Mouse (Mus musculus) embryo, embryonic 10.5 days (tissue): Measurements from ENCODE around the gene Ncor1.
A peak's percentile ranks its signal among the peaks of the same experiment; 100 is the strongest.
"Not testable (repeated sequence)": the region's sequence is repeated elsewhere in the genome, so short reads cannot be mapped to it uniquely, and the experiment has no call there.

ENCODE experiments used
- DNase-seq: peaks from one replicate; pipeline ENCODE4 v3.0.0-alpha.2; 2015; ENCODE audit warnings: low spot score

Gene Ncor1

DNA sequence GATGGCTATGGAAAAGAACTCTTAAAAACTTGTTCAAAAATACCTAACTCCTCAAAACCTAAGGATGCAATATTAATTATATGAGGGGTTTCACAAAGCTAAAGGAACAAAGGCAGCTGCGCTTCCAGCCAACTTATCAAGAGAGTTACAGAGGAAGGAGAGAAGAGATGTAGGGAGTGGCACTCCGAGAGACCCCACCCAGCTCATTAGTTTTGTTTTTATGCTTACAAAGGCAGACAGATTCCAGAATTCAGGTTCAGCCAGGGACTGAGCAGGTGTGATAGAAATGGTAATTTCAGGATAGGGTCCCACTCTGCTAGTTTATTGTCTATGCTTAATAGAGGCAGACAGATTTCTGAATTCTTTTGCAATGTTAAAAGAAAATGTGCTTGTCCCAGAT lies 103.1 kb downstream of the Ncor1 start:
- no peak for DNase-seq

DNA sequence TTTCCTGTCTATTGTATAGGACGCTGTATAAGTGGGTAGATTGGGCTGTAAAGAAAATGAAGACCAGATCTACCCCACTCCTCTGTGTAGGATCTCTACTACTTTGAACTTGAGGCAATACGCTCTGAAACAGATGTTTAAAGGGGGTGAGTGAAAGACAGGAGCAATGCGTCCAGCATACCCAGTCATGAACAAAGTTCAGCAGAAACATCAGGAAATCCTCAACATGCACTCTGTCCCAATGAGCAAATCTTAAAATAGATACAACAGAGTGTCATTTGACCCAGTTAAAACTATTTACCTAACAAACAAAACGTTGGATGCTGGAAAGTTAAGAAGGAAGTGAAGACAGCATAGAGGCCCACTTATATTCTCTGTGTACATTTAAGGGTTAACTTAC lies 106.4 kb downstream of the Ncor1 start:
- DNase-seq = no peak

DNA sequence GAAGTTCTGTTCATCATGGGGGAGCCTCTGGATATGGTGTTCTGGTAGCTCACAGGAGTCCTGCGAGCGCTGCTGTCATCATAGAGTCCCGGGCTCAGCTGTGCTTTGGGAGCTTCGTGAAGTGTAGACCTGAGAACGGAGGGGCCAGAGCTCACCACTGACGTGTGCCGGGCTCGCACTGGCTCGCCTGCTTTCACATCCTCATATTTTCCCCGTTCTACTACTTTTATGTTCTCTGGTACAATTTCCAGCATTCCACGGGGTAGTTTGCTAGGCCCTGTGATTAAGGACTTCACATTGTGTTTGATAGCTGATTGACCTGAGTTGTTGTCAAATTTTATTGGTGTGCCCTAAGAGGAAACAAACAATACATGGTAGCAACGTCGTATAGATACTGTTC lies 115.3 kb downstream of the Ncor1 start:
- no peak for DNase-seq

DNA sequence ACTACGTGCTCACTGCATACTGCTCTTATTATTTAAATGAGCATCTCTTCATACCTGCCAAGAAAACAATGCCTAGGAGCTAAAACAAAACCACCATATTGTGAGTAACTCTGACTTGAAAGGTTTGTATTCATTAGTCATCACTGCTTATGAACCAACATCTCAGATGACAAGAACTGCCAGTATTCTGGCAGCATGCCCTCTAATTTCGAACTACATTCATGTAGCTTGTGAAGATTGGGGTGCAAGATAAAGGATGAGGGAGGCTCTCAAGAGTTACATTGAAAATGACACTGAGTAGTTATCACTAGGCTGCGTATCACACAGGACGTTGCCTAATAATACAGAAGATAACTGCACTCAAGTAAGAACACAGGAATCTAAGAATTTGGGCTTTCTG lies 126.1 kb downstream of the Ncor1 start:
- no peak for DNase-seq

DNA sequence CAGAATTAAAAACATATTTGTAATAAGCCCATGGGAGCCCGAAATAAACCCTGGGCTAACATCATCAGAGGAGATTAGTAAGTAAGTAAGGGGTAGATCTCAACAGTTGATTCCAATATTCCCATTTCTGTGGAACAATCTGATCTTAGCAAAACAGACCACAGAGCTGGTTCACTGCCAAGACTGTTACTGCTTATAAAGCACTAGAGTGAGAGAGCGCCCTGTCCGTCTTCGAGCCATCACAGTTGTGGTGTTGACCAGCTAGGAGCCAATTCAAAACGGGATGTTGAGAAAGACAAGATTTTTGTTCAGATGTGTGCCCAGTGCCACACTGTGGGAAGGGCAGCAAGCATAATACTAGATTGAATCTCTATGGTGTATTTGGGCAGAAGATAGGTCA lies 127.2 kb downstream of the Ncor1 start:
- DNase-seq = no peak

DNA sequence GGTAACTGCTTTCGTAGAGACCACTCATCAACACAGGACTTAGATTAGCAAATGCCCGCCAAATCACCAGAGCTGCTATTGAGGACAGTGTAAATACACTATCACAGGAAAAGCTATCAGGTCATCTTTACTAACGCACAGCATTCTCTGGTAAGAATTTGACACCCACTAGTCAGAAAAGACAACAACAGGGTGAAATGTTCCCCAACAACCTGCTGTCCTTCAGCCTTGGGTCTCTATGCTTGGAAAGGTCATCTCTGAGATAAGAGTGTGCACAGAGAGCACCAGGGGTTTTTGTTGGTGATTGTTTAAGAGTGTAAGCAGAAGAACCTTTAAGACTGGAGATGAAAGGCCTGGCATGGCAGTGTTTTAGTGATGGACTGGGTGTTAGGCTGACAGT lies 134.7 kb downstream of the Ncor1 start:
- no peak for DNase-seq

DNA sequence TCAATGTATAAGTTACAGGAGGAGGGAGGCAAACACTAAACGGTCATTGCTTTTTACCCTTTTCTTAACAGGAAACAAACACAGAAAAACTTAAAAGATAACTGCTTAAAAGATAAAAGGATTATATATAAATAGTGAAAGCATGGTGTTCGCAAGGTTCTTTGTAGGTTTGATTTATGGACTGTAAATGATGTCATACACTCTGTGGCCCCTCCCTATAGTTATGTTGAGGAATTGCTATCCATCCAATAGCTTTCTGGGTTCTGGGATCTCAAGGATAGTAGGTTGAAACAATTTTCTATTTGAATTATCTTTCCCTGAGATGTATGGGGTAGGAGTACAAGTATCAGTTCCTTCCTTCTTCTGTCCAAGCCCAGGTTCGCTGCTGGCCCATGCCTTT lies 138.2 kb downstream of the Ncor1 start:
- no peak for DNase-seq

DNA sequence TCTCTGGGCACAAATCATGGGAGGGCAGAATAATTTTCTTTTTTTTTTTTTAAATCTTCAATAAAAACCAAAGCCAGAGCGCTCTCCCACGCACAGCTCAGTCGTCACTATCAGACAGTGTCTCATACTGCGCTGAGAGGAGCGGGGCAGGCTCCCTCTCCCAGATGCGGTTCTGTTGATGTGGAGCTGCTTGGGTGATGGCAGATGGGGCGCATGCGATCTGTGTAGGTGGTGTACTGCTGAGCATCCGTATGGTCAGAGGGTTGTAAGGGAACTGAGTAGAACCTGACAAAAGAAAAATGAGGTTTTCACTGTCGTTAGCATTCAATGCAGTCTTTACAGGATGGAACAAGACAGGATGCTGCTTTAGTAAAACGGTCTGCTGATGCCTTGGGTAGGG lies 140.6 kb downstream of the Ncor1 start:
- no peak for DNase-seq

DNA sequence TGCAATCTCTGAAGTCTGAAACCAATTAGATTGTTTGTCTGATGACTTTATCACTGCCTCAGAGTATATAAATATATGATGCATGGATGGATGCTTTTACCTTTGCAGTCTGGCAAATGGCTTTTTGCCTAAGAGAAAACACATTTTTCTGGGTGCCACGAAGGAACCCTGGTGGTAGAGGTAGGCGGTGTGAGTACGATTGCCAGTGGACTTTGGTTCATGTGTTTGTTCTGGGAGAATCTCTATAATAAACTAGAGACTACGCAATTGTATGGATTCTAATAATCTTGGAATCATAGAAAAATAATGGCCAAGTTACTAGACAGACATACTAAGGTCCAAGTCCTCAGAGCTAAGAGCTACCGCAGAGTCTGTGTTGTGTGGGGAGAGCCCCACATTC lies 143.4 kb downstream of the Ncor1 start:
- no peak for DNase-seq

DNA sequence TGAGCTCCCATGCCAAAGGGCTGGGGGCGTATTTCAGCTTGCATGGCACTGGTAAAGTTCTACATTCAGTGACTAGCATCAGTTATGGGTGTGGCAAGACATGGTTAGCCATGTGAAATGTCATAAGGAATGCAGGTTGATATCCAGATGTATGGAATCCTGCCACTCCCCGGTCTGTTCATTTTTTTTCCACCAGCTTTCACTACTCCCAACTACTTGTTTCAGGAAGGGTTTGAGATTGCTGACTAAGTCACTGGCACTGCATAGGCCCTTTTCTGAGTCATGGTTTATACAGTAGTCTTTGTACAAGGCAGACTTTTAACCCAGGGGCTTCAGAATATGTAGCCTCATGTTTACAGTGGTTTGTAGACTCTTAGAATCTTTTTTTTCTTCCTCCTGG lies 149.0 kb downstream of the Ncor1 start:
- no peak for DNase-seq

DNA sequence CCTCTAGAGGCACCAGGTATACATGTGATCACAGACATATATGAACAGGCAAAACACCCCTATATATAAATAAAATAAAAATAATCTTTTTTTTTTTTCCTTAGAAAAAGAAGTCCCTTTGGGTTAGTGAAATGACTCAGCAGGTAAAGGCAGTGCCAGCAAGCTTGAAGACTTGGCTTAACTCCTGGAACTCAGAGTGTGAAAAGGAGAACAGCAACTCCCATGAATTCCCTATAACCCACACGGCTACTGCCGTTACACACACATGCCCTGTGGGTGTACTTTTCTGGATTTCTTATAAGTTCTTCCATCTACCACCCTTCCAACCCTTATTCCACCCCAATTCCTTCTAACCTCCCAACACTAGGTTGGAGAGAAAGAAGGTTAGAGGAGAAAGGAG lies 152.5 kb downstream of the Ncor1 start:
- DNase-seq = no peak

DNA sequence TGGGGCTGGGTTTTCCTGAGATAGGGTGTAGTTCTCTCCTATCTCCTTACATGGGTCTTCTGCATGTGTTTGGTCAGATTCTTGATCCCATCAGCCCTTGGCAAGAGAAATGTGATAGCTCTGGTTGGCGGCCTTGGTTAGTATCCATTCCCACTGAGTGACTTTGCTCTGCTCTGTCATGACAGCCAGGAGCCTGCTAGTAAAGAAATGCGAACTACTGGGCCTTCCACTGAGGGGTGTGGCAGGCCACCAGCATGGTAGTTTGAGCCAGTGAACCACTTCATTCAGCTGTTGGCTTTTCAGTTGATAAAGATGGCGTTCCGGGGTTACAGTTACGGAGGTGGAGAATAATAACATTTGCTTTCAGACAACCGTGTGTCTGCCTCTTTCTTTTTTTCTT lies 159.5 kb downstream of the Ncor1 start:
- DNase-seq = no peak

DNA sequence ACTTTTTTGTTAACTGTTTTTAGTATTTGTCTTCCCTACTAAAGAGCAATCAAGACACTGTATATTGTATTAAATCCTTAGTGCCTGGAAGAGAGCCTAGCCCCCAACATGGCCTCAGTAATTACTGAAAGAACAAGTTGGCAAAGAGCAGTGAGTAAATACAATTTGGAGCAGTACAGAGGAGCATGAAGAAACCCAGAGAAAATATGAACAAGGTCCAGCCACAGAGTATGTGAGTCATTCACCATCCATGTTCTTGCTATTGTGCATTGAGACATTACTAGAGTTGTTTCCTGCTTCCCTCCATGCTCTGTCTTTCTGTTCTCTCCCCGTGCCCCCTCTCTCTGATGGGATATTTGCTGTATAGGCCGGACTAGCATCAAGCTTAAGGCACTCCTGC lies 164.2 kb downstream of the Ncor1 start:
- DNase-seq = no peak

DNA sequence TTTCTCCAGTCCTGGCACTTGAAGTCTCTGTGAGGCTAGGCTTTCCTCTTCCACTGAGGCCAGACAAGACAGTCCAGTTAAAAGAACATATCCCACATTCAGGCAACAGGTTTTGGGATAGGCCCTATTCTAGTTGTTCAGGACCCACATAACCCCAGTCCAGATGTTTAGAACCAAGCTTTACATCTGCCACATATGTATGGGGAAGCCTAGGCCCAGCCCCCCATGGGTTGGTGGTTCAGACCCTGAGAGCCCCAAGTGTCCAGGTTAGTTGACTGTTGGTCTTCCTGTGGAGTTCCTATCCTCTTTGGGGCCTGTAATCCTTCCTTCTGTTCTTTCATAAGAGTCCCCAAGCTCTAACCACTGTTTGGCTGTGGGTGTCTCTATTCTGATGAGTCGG lies 170.6 kb downstream of the Ncor1 start:
- DNase-seq = no peak

DNA sequence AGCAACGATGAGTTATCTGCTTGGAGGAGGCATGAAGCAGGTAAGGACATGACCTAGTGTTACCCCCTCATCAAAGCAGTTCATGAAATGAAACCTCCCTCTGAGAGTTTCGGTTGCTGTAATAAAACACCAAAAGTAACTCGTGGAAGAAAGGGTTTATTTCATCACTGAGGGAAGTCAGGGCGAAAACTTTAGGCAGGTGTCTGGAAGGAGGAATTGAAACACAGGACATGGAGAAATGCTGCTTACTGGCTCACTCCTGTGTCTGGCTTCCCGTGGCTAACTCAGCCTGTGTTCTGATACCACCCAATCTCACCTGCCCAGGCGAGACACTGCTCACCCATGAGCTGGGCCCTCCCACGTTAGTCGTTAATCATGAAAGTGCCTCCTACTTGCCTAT lies 173.3 kb downstream of the Ncor1 start:
- DNase-seq = no peak

DNA sequence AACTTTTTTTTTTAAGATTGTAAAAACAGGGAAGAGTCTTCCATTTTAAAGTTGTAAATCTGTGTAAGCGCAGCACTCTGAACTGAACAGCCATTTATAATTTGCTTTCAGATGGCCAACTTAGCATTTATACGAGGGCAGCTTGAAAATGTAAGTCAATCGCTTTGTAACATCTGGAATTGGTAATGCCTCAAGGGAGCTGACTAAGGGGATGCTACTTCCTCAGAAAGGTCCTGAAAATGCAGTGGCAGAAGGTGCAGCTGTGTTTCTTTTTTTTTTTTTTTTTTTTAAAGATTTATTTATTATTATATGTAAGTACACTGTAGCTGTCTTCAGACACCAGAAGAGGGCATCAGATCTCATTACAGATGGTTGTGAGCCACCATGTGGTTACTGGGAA lies 174.3 kb downstream of the Ncor1 start:
- DNase-seq = not testable (repeated sequence)

DNA sequence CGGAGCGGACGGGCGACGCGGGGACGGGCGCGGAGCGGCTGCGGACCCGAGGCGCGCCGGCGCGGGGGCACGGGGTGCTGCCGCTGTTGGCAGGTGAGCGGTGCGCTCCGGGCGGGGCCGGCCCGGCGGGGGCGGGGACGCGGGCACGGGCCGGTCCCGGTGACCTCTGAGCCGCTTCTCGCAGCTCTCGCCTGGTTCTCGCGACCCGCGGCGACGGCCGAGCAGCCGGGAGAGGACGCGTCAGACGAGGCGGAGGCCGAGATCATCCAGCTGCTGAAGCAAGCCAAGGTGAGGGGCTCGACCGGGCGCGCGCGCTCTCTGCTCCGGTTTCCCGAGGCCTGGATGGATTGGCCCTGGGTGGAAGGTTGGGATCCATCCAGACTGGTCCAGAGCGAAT lies 176.7 kb downstream of the Ncor1 start:
- DNase-seq = peak; percentile 65

DNA sequence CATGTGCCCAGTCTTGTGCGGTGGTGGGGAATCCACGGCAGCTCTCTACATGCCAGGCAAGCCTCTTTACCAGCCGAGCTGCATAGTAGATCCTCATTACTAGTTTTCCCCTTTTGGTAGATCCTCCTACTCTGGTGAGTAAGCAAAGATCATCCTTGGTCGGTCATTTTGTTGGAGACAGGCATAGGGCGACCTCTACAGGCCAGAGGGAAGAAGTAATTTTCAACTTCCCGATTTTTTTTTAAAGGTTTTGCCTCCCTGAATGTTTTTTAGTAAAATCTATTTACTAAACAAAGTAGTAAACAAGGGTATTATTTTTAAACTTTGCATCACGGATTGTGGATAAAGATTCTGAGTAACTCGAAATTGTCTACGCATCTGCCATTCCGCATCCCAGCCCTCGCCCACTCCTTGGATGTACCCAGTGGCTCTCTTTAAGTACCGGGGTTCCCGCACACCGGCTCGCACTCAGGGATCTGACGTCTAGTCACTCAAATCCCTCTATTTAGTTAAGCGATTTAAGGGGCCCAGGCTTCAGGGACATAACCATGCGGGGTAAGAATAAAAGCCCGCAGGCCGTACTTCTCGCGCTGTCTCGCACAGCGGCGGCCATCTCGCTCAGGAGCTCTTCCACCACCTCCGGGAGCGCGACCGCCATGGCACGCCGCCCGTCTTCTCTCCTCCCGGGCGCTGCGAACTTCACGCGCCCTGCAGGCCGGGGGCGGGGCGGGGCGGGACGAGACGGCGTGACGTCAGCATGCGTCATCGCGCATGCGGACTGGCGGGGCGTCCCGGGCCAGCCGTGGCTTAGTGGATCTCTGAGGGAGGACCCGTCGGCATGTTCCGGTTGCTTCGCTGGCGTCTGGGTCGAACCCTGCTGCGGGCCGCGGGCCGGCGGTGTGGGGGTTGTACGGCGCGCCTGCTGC lies 177.4 kb downstream of the Ncor1 start, which contains the start of the genes Zswim7 and Ttc19:
Gene Zswim7 (minus strand): TSS at position 701 of the 926 bp plus-strand sequence.
Gene Ttc19 (plus strand): TSS at position 799 of the 926 bp plus-strand sequence.
- DNase-seq = peak; percentile 93

DNA sequence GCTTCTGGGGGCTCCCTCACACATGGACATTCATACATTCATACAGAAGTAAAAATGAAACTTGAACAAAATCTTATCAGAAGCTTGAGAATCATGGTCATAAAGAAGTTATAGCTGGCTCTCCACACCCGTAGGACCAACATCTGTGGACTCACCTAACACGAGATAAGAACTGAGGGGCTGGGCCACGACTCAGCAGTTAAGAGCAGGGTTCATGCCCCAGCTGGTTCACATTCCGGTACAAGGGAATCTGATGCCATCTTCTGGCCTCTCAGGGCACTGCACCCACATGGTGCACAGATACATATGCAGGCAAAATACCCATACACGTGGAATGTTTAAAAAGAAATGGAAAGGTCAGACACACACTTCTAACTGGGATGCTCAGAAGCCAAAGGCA lies 180.3 kb downstream of the Ncor1 start:
- DNase-seq = peak; percentile 85

DNA sequence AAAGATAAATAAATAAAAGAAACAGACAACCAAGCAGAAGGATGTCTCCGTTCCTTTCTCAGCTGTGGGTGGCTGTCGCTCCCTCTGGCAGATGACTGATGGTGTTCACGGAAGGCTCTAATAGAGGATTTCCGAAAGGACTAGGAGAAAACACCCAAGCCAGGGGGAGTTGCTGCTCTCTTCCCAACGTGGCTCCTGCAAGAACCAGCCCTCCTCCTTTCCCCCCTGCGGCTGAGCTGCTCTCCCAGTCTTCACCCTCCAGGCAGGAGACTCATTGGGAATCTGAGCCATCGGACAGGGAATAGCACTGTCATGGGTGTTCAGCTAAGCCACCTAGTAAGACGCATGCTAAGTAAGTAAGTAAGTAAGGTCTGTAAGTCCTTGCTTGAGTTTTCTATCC lies 181.3 kb downstream of the Ncor1 start:
- DNase-seq = no peak

DNA sequence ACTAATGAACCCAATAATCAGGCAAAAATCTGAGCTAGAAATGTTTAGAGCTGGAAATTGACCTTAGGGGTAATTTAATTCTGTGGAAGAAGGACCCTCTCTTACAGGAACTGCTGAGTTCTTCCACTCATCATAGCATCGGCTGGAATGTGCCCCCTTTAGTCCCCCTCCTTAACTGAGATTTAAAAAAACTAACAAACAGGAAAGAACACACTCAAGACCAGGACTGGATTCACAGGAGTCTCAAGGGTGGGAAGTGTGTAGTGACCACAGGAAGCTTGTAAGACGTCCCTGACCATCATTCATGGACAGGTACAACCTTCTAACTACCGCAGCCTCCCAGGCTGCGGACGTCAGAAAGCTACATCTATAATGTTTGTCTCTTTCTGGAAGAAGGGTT lies 187.5 kb downstream of the Ncor1 start:
- DNase-seq = no peak

DNA sequence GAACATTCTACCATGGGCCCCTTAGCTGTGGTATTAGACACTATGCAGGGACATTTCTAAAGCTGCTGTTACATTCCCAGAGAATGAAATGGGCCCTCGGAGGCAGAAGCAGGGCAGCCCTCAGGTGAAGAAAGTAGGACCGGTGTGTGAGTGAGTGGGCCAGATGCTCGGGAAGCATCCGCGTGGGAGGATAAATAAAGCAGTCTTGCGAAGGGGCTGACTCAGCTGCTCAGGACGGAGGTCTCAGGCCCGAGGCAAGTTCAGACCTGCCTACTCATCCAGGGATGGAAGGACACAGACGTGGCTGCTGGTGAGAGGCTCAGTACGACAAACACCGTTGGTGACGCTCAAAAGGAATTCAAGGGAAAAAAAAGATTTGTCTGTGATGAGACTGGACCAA lies 189.2 kb downstream of the Ncor1 start:
- no peak for DNase-seq

DNA sequence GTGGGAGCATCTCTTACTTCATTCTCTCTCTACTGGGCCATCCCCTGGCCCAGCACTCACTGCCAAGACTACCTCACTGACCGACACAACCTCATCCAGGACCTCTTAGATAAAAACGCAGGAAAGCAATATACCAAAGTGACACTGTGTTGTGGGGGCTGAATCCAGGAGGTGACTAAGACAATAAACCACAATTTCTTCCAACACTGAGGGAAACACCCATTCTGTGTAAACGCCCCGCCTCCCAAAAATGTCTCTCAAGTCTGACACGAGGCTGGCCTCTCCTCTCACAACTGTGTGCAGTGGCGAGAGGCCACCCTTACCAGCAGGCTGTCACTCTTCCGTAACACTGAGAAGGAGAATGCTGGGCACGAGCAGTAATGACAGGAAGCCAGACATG lies 190.0 kb downstream of the Ncor1 start:
- DNase-seq = no peak
